Mouse (Mus musculus) heart, embryonic 10.5 days (tissue): ENCODE results near the gene Nsun3. TPM values are rescaled to one million over a fixed set of nuclear protein-coding genes. Genes with fewer than 3 reads are reported as not detected.
A peak's percentile ranks its signal among the peaks of the same experiment; 100 is the strongest.

Experiments
- DNase-seq: peaks from one replicate; pipeline ENCODE4 v3.0.0-alpha.2; 2017; ENCODE audit warnings: low spot score
- H3K27ac ChIP-seq: fragments of 300-500 bp; sonication (generic); 2 replicates; pipeline ENCODE4 v1.5.1; 2016; ENCODE audit warnings: mild to moderate bottlenecking
- H3K27me3 ChIP-seq: fragments of 300-500 bp; sonication (generic); 2 replicates; pipeline ENCODE4 v1.6.1; 2016; ENCODE audit warnings: mild to moderate bottlenecking; ENCODE audit not compliant: poor library complexity, insufficient read depth, severe bottlenecking
- H3K36me3 ChIP-seq: fragments of 300-500 bp; sonication (generic); 2 replicates; pipeline ENCODE4 v1.6.1; 2016; ENCODE audit warnings: mild to moderate bottlenecking, moderate library complexity
- H3K4me1 ChIP-seq: fragments of 300-500 bp; sonication (generic); 2 replicates; pipeline ENCODE4 v1.6.1; 2016; ENCODE audit warnings: mild to moderate bottlenecking
- H3K4me3 ChIP-seq: fragments of 300-500 bp; sonication (generic); 2 replicates; pipeline ENCODE4 v1.5.1; 2016; ENCODE audit warnings: mild to moderate bottlenecking, moderate library complexity
- H3K9me3 ChIP-seq: fragments of 300-500 bp; sonication (generic); 2 replicates; pipeline ENCODE4 v1.6.1; 2016; ENCODE audit warnings: mild to moderate bottlenecking, moderate library complexity
- WGBS: fragments of 180-500 bp; shearing (Covaris S2); methylation state at CpG from one replicate; pipeline ENCODE4 v1.1.7; 2016; 5-methylcytosine and 5-hydroxymethylcytosine counted together
- polyA plus RNA-seq: library from polyadenylated mRNA; unstranded; fragments of >200 nt; fragmentation: Nextera tagmentation; extraction: Ambion mirVana; gene quantifications from 2 replicates; pipeline ENCODE4 v1.2.1, GENCODE M21; 2016

The Nsun3 gene
- 6.9 and 9.6 TPM in 2 replicates for polyA plus RNA-seq

- peaks cover 6% of the 10 kb centered on the region; the same call in 1 of the 2 replicates for H3K4me1 ChIP-seq
- 2% methylated on average over 41 of the region's 41 CpGs for WGBS
- H3K4me3 ChIP-seq, result peak within 1 kb of the TSS; percentile 79
- H3K27ac ChIP-seq, result peak within 1 kb of the TSS; percentile 95
- peak; percentile 98 for DNase-seq
- no peaks in the 10 kb centered on the region for H3K9me3 ChIP-seq
- H3K27me3 ChIP-seq, result no peaks in the 10 kb centered on the region
- peaks cover 3% of the 10 kb centered on the region; the same call in 1 of the 2 replicates for H3K36me3 ChIP-seq
Observed at GRCm38 (mm10) chr16:62786621-62787331, at the start of gene Nsun3. Nsun3 (minus strand) TSS chr16:62786818.

- no peak overlapping the region for H3K4me3 ChIP-seq
Observed at GRCm38 (mm10) chr16:62834016-62834735, 47.6 kb upstream of the Nsun3 start.

GRCm38 (mm10) chr16:62832481-62832880 lies 45.9 kb upstream of the Nsun3 start:
- Histone ChIP-seq H3K27ac (no peak overlapping the region), H3K9me3 (no peaks in the 10 kb centered on the region), H3K4me1 (no peaks in the 10 kb centered on the region), H3K4me3 (no peak overlapping the region), H3K36me3 (no peaks in the 10 kb centered on the region), H3K27me3 (no peaks in the 10 kb centered on the region)
- DNase-seq, result no peak
- 14% methylated on average over 4 of the region's 4 CpGs for WGBS

More at GRCm38 (mm10) chr16:62834016-62834735, 47.6 kb upstream of the Nsun3 start:
- no peaks in the 10 kb centered on the region for H3K4me1 ChIP-seq
- no peak overlapping the region for H3K27ac ChIP-seq
- no peaks in the 10 kb centered on the region for H3K27me3 ChIP-seq
- WGBS, result 46% methylated on average over 3 of the region's 3 CpGs
- peak; percentile 83 for DNase-seq
- no peaks in the 10 kb centered on the region for H3K9me3 ChIP-seq
- H3K36me3 ChIP-seq, result no peaks in the 10 kb centered on the region

GRCm38 (mm10) chr16:62832027-62832426 lies 45.4 kb upstream of the Nsun3 start:
- Histone ChIP-seq H3K9me3 (no peaks in the 10 kb centered on the region), H3K4me1 (no peaks in the 10 kb centered on the region), H3K36me3 (no peaks in the 10 kb centered on the region), H3K4me3 (no peak overlapping the region), H3K27me3 (no peaks in the 10 kb centered on the region), H3K27ac (no peak overlapping the region)
- 82% methylated on average over 2 of the region's 2 CpGs for WGBS
- DNase-seq, result no peak

GRCm38 (mm10) chr16:62826156-62827001 lies 39.8 kb upstream of the Nsun3 start:
- no peak for DNase-seq
- H3K27ac ChIP-seq, result no peak overlapping the region
- H3K4me1 ChIP-seq, result no peaks in the 10 kb centered on the region
- WGBS, result 75% methylated on average over 12 of the region's 12 CpGs
- H3K36me3 ChIP-seq, result no peaks in the 10 kb centered on the region
- no peak overlapping the region for H3K4me3 ChIP-seq
- no peaks in the 10 kb centered on the region for H3K9me3 ChIP-seq
- H3K27me3 ChIP-seq, result no peaks in the 10 kb centered on the region

GRCm38 (mm10) chr16:62822472-62822871 lies 35.9 kb upstream of the Nsun3 start:
- Histone ChIP-seq H3K9me3 (no peaks in the 10 kb centered on the region), H3K27me3 (no peaks in the 10 kb centered on the region), H3K27ac (no peak overlapping the region), H3K36me3 (no peaks in the 10 kb centered on the region), H3K4me3 (no peak overlapping the region), H3K4me1 (no peaks in the 10 kb centered on the region)
- no peak for DNase-seq
- 91% methylated on average over 6 of the region's 6 CpGs for WGBS

GRCm38 (mm10) chr16:62814491-62814890 lies 27.9 kb upstream of the Nsun3 start, which contains the start of gene Stx19:
Stx19 (plus strand) TSS chr16:62814676.
- peaks cover 2% of the 10 kb centered on the region; the same call in 1 of the 2 replicates for H3K36me3 ChIP-seq
- H3K9me3 ChIP-seq, result no peaks in the 10 kb centered on the region
- DNase-seq, result no peak
- 82% methylated on average over 5 of the region's 5 CpGs for WGBS
- H3K4me1 ChIP-seq, result no peaks in the 10 kb centered on the region
- H3K27me3 ChIP-seq, result no peaks in the 10 kb centered on the region
- H3K27ac ChIP-seq, result no peak within 1 kb of the TSS
- no peak within 1 kb of the TSS for H3K4me3 ChIP-seq

GRCm38 (mm10) chr16:62813790-62814189 lies 27.2 kb upstream of the Nsun3 start:
- Histone ChIP-seq H3K36me3 (peaks cover 2% of the 10 kb centered on the region; the same call in 1 of the 2 replicates), H3K9me3 (no peaks in the 10 kb centered on the region), H3K27me3 (no peaks in the 10 kb centered on the region), H3K27ac (no peak overlapping the region), H3K4me3 (no peak overlapping the region), H3K4me1 (no peaks in the 10 kb centered on the region)
- WGBS, result 89% methylated on average over 5 of the region's 5 CpGs
- no peak for DNase-seq

GRCm38 (mm10) chr16:62810855-62811254 lies 24.2 kb upstream of the Nsun3 start:
- Histone ChIP-seq H3K36me3 (peaks cover 2% of the 10 kb centered on the region; the same call in 1 of the 2 replicates), H3K9me3 (no peaks in the 10 kb centered on the region), H3K4me1 (no peaks in the 10 kb centered on the region), H3K4me3 (no peak overlapping the region), H3K27ac (no peak overlapping the region), H3K27me3 (no peaks in the 10 kb centered on the region)
- no peak for DNase-seq
- 72% methylated on average over 4 of the region's 4 CpGs for WGBS

GRCm38 (mm10) chr16:62807249-62807979 lies 20.8 kb upstream of the Nsun3 start:
- H3K36me3 ChIP-seq, result peaks cover 4% of the 10 kb centered on the region; the same call in 1 of the 2 replicates
- H3K4me1 ChIP-seq, result no peaks in the 10 kb centered on the region
- WGBS, result 58% methylated on average over 8 of the region's 8 CpGs
- DNase-seq, result no peak
- H3K27ac ChIP-seq, result no peak overlapping the region
- H3K27me3 ChIP-seq, result no peaks in the 10 kb centered on the region
- no peak overlapping the region for H3K4me3 ChIP-seq
- H3K9me3 ChIP-seq, result no peaks in the 10 kb centered on the region

- no peak for DNase-seq
Observed at GRCm38 (mm10) chr16:62804621-62805020, 18.0 kb upstream of the Nsun3 start.

GRCm38 (mm10) chr16:62799839-62800238 lies 13.2 kb upstream of the Nsun3 start:
- H3K4me1 ChIP-seq, result peaks cover 6% of the 10 kb centered on the region; the same call in 1 of the 2 replicates
- H3K36me3 ChIP-seq, result peaks cover 11% of the 10 kb centered on the region; the same call in 1 of the 2 replicates
- H3K4me3 ChIP-seq, result no peak overlapping the region
- 83% methylated on average over 3 of the region's 3 CpGs for WGBS
- no peaks in the 10 kb centered on the region for H3K9me3 ChIP-seq
- H3K27ac ChIP-seq, result no peak overlapping the region
- DNase-seq, result no peak
- H3K27me3 ChIP-seq, result no peaks in the 10 kb centered on the region

More at GRCm38 (mm10) chr16:62804621-62805020, 18.0 kb upstream of the Nsun3 start:
- Histone ChIP-seq H3K4me3 (no peak overlapping the region), H3K36me3 (peaks cover 8% of the 10 kb centered on the region; the same call in 1 of the 2 replicates), H3K27ac (no peak overlapping the region), H3K9me3 (no peaks in the 10 kb centered on the region), H3K27me3 (no peaks in the 10 kb centered on the region), H3K4me1 (peaks cover under 1% of the 10 kb centered on the region; the same call in 1 of the 2 replicates)
- 91% methylated on average over 3 of the region's 3 CpGs for WGBS
